Mouse (Mus musculus) spleen, adult 18-20 months (tissue): ENCODE measurements around the gene Gnptab.
A peak's percentile ranks its signal among the peaks of the same experiment; 100 is the strongest.
"Not testable (repeated sequence)": the region's sequence is repeated elsewhere in the genome, so short reads cannot be mapped to it uniquely, and the experiment has no call there.

Experiments
- DNase-seq, 2 experiments: peaks; one replicate each; pipeline ENCODE4 v3.0.0; 2022; ENCODE audit warnings: mixed read lengths in 2 of 2

The Gnptab gene

DNA sequence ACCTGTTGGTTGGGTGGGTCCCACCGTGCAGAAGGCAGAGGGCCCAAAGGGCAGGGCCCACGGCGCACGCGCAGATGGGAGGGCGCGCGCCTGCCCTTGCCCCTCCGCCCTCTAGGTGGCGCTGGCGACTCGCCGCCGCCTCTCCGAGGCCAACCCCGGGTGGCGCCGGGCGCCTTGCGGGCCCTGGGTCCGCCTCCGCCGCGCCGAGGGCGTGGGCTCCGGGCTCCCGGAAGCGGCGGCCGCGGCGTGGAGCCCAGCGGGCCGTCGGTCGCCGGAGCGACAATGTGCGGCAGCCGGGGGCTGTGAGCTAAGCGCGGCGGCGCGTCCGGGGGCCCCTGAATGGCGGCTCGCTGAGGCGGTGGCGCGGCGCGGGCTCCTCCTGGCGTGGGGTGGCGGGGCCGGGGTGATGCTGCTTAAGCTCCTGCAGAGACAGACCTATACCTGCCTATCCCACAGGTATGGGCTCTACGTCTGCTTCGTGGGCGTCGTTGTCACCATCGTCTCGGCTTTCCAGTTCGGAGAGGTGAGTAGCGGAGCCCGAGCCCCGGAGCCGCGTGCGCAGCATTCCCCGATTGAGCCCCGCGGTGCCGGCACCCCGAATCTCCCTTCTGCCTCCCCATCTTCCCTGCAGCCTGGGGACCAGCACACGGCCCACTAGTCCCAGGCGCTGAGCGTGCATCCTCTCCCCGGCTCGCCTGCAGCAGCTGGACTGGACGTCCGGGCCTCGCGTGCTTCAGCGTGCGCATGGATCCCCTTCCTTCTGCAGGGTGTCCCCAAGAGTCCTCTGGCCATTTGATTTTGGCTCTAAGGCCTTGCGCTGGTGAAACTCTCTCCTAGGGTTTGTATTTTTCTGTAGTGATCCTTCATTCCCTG is at the start of gene Gnptab, which contains the start of gene Dram1:
Gene Gnptab (plus strand): TSS at position 120 of the 873 bp plus-strand sequence.
Gene Dram1 (minus strand): TSS at position 68 of the 873 bp plus-strand sequence.
- peak; percentile 84 to 93 for DNase-seq

DNA sequence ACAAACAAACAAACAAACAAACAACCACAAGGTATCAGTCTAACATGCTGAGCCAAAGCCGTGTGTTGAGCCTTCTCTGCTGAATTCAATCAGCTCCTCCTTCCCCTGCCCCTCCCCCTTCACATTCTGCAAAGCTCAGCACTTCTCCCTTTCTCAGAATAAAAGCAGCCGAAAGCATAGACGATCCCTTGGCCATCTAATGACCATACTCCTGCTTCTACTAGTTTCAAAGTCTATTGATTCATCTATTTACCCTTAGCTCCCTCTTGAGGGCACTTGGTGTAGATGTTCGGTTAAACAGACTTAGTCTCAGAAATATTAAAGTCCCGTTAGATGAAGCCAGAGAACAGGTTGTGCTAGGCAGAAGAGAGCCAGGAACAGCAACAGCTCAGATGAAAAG is 48.2 kb upstream of the Gnptab start:
- DNase-seq: no peak

GRCm38 (mm10) chr10:88340660-88341059 is 38.3 kb upstream of the Gnptab start:
- DNase-seq: no peak

GRCm38 (mm10) chr10:88341368-88341767 is 37.6 kb upstream of the Gnptab start:
- DNase-seq: no peak

DNA sequence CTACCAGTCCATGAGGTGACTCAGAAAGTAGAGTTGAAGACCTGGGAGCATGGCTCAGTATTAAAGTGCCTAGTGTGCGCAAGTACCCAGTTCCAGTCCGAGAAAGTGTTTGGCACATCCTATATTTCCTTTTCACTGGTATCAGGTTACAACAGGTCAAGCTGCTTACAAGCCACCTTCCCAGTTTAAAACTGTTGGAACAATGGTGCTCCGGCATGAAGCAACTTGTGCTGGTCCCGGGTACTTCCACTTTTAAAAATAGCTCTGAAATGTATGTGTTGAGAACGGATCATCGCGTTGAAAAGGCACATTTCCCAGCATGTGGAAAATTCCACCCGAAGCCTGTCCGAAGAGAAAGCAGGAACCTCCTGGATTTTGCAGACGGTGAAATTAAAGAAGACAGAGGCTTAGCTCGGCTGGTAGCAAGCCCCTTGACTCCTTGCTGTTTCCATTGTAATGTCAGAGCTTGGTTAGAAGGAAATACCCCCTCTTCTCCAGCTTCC is 33.0 kb upstream of the Gnptab start:
- DNase-seq: no peak

DNA sequence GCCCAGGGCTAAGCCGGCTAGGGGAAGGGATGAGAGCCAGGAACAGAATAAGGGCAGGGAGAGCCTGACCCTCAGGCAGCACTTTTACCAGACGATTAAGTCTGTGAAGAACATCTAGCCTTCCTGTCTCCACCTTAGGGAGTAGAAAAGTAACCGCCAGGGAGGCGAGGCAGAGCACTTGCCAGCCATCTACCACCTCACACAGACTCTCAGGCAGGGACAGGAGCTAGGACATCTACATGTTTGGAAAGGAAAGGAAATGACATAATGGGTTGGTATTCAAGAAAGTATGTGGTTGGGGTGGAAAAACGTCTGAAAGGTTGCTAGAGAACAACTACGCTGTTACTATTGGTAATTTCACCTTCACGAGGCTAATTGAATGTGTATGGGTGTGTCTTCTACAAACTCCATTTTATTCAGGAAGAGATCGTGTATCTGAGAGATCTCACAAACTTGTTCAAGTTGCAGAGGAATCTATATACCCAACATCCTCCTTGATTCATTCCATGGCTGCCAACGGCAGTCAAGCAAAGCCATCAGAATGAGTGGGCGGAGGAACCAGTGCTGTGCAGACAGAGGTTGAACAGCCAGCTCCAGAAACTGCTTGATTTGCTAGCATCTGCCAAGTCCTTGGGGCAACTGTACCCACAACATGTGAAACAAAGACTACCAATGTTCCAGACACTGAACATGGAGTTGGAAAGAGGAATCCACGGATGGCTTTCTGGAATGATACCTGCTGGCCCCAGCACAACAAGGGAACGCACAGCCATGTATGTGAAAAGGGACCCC is 32.3 kb upstream of the Gnptab start:
- DNase-seq: no peak

- DNase-seq: no peak
Observed at GRCm38 (mm10) chr10:88349800-88350199, 29.1 kb upstream of the Gnptab start.

DNA sequence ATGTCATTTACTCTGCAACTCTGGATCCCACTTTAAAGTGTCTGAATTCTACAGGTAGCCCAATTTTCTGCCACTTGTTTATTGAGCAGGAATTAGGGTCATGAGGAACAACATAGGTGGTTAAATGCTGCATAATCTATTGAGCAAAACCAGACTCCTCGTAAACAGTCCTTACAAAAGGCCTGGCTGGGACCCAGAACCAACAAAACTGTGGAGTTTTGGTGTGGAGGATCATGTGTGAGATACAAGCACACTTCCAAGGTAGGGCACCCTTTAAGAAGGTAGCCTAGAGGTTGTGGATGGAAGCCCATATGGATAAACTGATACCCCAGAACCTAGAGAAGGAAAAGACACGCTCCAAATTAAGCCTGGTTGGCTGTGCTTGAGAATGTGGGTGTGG is 28.2 kb upstream of the Gnptab start:
- DNase-seq: no peak

DNA sequence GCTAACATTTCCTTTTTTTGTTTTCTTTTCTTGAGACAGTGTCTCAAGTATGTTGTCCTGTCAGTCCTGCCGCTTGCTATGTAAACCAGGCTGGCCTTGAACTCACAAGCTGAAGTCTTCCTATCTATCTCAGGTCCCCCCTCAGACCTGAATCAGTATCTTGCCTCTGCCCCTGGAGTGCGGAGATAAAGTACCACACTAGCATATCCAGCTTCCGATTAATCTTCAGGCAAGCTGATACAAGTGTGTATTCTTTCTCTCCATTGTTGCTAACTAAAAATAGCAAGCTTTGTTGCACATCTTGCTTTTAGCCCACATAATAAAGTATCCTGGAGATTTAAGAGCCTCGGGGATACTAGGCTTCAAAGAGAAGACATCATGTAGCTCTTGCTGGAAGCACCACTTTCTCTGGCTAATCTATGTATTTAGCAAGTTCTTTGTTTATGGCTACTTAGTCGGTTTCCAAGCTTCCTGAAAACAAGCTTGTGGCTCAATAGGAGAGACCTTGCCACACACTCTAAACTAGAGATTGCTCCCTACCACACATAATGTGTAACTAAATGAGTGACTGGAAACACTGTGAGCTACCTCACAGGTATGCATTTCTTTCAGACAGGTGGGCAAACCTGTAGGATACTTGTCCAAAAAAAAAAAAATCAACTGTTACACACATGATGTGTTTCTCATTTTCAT is 27.4 kb upstream of the Gnptab start:
- no peak for DNase-seq

- DNase-seq: no peak
Observed at GRCm38 (mm10) chr10:88352549-88352948, 26.4 kb upstream of the Gnptab start.

DNA sequence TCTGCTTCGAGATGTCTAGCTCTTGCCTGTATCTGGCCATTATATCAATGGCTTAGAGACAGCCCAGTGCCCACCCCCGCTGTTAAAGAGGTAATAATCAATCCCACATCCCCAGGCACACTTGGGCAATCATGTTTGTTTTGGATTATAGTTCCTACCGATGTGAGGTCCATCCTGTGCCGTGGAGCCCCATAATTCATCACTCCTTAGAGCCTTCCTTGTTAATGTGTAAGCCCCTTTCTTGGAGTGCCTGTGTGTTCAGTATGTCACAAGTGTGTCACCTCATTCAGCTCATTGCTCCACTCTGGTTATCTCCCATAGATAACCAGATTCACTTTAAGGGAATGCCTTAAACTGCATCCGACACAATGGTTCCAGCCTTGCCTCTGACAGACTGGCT is 24.3 kb upstream of the Gnptab start:
- DNase-seq: no peak

GRCm38 (mm10) chr10:88356114-88356982 is 22.6 kb upstream of the Gnptab start:
- peak in 1 of 2 experiments; percentile 22 for DNase-seq

DNA sequence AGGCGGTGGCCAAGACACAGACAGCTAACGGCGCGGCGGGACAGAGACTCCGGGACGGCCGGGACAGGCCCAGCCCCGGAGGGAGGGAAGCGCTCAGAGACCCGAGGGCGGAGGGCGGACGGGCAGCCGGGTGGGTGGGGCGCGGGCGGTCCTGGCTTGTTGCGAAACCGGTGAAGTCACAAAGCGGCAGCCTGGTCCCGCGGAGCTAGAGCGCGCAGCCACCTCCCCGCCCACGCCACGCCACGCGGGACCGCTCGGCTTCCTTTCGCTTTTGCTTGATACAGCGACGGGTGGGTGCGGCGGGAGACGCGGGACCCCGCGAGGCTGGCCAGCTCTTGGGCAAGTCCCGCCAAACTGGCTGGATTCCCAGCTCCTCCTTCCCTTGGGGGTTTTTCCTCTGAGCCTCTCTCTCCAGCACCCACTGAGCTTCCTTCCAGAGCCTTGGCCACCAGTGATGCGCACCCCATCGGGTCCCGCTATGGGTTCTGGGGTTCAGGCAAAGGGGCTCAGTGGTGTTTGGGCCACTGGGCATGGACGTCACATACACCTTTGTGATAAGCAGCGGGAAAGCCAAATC is 21.9 kb upstream of the Gnptab start:
- peak; percentile 45 to 67 for DNase-seq

DNA sequence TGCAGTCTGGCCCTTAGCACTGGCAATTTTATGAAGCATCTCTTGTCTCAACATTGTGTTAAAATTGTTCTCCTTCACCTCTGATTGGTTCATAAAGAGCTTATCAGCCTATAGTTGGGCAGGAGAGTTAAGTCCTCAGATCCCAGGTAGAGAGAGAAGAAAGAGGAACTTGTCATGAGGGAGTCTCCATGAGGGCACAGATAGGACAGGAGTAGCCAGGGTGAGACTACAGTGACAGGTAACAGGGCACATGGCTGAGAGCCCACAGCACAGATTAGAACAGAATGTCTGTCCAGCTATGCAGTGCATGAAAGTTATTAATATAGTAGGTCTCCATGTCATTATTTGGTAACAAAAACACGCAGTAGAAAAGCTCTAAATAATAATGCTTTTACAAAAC is 16.7 kb upstream of the Gnptab start:
- no peak for DNase-seq

DNA sequence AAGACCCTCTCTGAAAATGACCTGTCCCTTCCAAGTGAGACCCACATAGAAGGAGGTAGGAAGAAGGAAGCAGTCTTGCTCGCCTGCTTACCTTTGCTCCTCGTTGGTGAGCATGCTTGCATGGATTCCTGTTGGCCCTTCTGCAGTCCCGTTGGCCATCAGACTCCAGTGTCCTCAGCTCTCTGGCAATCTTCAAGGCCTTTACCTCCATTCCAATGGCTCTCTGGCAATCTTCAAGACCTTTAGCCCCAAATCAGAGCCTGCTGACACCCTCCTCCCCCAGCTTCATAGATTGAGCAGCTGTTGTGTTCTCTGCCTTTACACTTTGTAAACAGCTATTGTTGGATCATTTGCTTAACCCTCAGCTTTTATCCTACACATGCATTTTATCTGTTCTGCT is 14.7 kb upstream of the Gnptab start:
- no peak for DNase-seq

GRCm38 (mm10) chr10:88369233-88369632 is 9.7 kb upstream of the Gnptab start:
- no peak for DNase-seq

- DNase-seq: no peak
Observed at GRCm38 (mm10) chr10:88371793-88372192, 7.1 kb upstream of the Gnptab start.

DNA sequence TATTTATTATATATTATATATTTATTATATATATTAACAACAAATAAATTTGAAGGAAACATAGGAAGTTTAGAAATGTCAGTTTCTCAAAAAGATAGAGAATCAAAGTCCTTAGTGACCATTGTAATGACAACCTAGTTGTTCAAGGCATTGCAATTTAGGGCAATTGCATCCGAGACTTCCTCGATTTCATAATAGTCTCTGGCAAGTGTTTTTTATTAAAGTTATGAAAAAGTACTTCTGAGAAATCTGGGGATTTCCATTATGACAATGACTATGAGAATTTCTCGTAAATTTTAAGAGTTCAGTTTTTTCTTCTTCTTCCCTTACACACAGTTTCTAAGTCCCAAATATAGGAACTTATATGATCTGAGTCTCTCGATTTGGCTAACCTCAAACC is 6.5 kb upstream of the Gnptab start:
- DNase-seq: no peak

DNA sequence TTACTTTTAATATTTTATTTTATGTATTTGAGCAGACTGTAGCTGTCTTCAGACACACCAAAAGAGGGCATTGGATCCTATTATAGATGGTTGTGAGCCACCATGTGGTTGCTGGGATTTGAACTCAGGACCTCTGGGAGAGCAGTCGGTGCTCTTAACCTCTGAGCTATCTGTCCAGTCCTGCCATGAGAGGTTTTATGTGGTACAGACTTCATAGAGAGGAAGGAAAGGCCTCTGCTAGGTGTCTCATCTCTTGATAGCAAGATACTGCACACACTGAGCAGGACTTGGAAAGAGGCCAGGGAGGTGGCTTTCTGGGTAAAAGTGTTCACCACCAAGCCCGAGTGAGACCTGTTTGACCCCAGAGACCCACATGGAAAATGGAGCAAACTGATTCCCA is 6.0 kb upstream of the Gnptab start:
- DNase-seq: not testable (repeated sequence)

- DNase-seq: no peak
Observed at GRCm38 (mm10) chr10:88374984-88375383, 3.9 kb upstream of the Gnptab start.

DNA sequence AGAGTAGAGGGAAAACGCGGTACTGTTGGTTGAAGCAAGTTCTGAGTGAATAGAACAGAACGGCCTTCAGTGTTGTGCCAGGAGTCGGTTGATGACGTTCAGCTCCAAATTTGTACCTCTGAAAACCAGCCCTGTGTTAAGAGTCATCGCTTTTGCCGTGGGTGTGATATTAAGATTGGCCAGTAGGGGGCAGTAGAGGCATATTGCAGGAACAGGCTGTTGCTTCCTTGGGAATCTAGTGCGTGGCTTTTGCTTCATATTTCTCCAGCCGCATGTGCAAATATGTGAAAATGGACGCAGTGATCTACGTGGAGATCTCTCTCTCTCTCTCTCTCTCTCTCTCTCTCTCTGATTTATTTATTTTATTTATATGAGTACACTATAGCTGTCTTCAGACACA is 2.2 kb upstream of the Gnptab start:
- peak; percentile 59 to 84 for DNase-seq

- DNase-seq: no peak
Observed at GRCm38 (mm10) chr10:88377666-88378065, 1.3 kb upstream of the Gnptab start.
